Mouse (Mus musculus) liver, embryonic 13.5 days (tissue): ENCODE results near the gene Myh7. TPM values are rescaled to one million over a fixed set of nuclear protein-coding genes. Genes with fewer than 3 reads are reported as not detected.
A peak's percentile ranks its signal among the peaks of the same experiment; 100 is the strongest.

Source experiments
- ATAC-seq: fragments of 200-750 bp; cut with Nextera tagmentation; 2 replicates; pipeline ENCODE4 v1.8.0; 2017; ENCODE audit warnings: low read depth, mild to moderate bottlenecking, moderate number of reproducible peaks, moderate library complexity
- DNase-seq: peaks from one replicate; pipeline ENCODE4 v3.0.0; 2022
- H3K27ac ChIP-seq: fragments of 300-500 bp; sonication (generic); 2 replicates; pipeline ENCODE4 v1.5.1; 2015; ENCODE audit warnings: moderate library complexity, mild to moderate bottlenecking, inconsistent platforms
- H3K27me3 ChIP-seq: fragments of 300-500 bp; sonication (generic); 2 replicates; pipeline ENCODE4 v1.6.1; 2015; ENCODE audit warnings: mild to moderate bottlenecking, inconsistent platforms
- H3K36me3 ChIP-seq: fragments of 300-500 bp; sonication (generic); 2 replicates; pipeline ENCODE4 v1.6.1; 2015; ENCODE audit warnings: mild to moderate bottlenecking, inconsistent platforms
- H3K4me1 ChIP-seq: fragments of 300-500 bp; sonication (generic); replicated peaks from 2 replicates; pipeline ENCODE4 v1.6.1; 2015; ENCODE audit warnings: inconsistent platforms
- H3K4me2 ChIP-seq: fragments of 300-500 bp; sonication (generic); 2 replicates; pipeline ENCODE4 v1.6.1; 2015; ENCODE audit warnings: inconsistent platforms, mild to moderate bottlenecking, moderate library complexity
- H3K4me3 ChIP-seq: fragments of 300-500 bp; sonication (generic); replicated peaks from 2 replicates; pipeline ENCODE4 v1.5.1; 2015; ENCODE audit warnings: mild to moderate bottlenecking, inconsistent platforms
- H3K9ac ChIP-seq: fragments of 300-500 bp; sonication (generic); 2 replicates; pipeline ENCODE4 v1.6.1; 2015; ENCODE audit warnings: mild to moderate bottlenecking, inconsistent platforms
- H3K9me3 ChIP-seq: fragments of 300-500 bp; sonication (generic); replicated peaks from 2 replicates; pipeline ENCODE4 v1.6.1; 2016; ENCODE audit warnings: inconsistent platforms
- WGBS: fragments of 180-500 bp; shearing (Covaris S2); methylation state at CpG from one replicate; pipeline ENCODE4 v1.1.7; 2015; ENCODE audit not compliant: insufficient replicate concordance; 5-methylcytosine and 5-hydroxymethylcytosine counted together
- polyA plus RNA-seq: library from polyadenylated mRNA; unstranded; fragments of >200 nt; fragmentation: Nextera tagmentation; extraction: Ambion mirVana; gene quantifications from 2 replicates; pipeline ENCODE4 v1.2.1, GENCODE M21; 2015

The Myh7 gene
- polyA plus RNA-seq, 1 experiment from 2014 or later: 0.98 TPM

DNA sequence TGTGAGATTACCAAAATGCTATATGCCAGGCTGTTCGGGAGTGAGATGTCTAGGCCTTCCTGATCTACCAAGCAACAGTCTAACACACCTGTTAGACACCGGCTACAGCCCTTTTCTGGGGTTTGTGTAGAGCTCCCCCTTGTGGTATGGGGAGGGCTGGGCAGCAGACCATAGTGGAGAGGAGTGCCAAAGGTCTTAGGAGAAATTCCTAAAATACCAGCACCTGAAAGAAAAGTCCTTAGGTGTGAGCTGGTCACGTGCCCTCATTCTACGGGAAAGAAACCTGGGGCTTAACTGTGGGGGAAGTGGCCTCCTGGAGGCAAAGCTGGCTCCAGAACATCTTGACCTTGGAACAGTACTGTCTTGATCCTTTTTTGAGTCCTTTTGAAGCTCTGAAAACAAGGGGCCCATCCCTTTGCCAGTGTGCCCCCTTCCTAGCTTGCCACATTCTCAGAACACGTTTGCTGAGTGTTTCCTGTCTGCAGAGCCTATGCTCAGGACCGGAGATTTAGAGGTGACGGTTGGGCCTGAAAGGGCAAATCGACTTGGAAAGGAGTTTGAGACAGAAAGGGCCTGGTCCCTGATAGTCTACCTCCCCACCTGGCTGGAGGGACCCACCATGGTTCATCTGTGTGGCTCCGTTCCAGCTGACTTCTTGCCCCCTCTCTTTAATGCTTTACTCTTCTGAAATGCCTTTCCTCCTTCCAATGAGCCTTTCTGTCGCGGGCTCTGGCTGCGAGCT, 54.8 kb downstream of the Myh7 start:
- Histone ChIP-seq H3K9me3 (no peaks in the 10 kb centered on the region), H3K9ac (no peak overlapping the region), H3K27me3 (0 out of 2 replicates have a peak, but pooled peaks cover 16% of the 10 kb centered on the region), H3K4me2 (no peak overlapping the region), H3K27ac (no peak overlapping the region), H3K4me3 (no peak overlapping the region), H3K36me3 (no peaks in the 10 kb centered on the region), H3K4me1 (no peaks in the 10 kb centered on the region)
- WGBS: 40% methylated on average over 12 of the region's 12 CpGs
- no peak for ATAC-seq
- DNase-seq: peak; percentile 32

DNA sequence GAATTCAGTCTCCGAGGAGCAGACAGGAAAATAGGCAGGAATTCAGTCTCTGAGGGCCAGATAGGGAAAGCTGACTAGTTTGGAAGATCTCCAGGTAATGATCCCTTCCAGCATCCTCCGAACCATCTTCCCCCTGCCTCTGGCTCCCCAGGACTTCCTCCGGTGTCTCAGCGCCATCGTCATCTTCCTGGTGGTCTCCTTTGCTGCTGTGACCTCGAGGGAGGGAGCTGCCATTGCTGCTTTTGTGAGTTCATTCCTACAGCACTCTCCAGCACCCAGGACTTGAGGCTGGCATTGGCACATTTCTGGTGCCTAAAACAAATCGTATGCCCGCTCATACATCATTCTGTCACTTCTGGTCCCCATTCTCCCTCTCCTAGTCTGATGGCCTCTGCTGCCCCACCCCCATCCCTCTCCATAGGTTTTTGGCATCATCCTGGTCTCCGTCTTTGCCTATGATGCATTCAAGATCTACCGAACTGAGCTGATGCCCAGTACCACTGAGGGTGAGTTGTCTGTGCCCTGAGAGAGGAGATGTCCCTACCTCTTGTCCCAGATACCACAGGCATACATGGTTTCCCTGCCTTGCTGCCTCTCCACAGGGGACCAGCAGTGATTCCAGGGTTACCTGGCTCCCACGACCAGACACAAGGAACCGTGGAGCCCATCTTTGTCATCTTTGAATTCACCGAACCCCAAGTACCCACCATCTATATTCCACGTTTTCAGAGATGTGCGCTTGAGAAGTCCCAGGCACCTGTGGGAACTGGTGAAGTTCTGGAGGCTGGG, 55.8 kb downstream of the Myh7 start:
- no peak overlapping the region for H3K27ac ChIP-seq
- 59% methylated on average over 15 of the region's 15 CpGs for WGBS
- ATAC-seq: no peak

DNA sequence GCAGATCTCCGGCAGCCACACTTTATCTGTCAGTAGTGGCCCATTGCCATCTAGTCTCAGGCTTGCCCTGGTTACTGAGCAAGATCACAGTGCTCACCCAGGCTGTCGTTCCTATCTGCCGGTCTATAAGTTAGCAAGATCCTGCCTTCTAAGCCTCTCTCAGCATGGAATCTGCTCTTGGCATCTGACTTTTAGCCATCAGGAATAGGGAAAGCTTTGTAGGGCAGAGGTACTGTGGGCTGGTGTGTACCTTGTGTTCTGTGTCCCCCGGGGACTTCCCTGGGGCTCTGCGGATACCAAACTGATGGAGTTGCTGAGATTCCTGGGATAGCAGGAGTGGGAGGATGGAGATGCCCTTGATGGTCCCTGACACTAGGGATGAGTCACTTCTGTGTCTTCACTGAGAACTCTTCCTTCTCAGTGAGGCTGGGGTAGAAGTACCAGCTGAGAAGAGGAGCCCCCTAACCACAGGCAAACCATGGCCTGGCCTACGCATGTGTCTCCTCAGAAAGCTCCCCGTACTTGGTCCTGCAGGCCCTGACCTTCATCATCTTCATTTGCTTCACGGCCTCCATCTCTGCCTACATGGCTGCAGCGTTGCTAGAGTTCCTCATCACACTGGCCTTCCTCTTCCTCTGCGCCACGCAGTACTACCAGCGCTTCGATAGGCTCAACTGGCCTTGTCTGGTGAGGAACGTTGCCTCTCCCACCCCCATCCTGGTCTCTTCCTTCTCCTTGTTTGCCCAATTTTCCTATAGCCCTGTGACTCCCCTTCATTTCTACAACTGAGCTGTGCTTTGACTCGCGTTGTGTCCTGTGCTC, 56.9 kb downstream of the Myh7 start:
- Histone ChIP-seq H3K4me3 (no peak overlapping the region), H3K9ac (no peak overlapping the region), H3K4me2 (no peak overlapping the region), H3K4me1 (no peaks in the 10 kb centered on the region), H3K36me3 (no peaks in the 10 kb centered on the region), H3K27me3 (peaks cover 19% of the 10 kb centered on the region; the same call in 1 of the 2 replicates), H3K27ac (no peak overlapping the region), H3K9me3 (no peaks in the 10 kb centered on the region)
- DNase-seq (no peak), ATAC-seq (no peak)
- WGBS: 72% methylated on average over 16 of the region's 16 CpGs

More for the DNA sequence above, 55.8 kb downstream of the Myh7 start:
- Histone ChIP-seq H3K36me3 (no peaks in the 10 kb centered on the region), H3K9ac (no peak overlapping the region), H3K4me2 (no peak overlapping the region), H3K4me1 (no peaks in the 10 kb centered on the region), H3K27me3 (0 out of 2 replicates have a peak, but pooled peaks cover 16% of the 10 kb centered on the region), H3K9me3 (no peaks in the 10 kb centered on the region), H3K4me3 (no peak overlapping the region)
- no peak for DNase-seq

DNA sequence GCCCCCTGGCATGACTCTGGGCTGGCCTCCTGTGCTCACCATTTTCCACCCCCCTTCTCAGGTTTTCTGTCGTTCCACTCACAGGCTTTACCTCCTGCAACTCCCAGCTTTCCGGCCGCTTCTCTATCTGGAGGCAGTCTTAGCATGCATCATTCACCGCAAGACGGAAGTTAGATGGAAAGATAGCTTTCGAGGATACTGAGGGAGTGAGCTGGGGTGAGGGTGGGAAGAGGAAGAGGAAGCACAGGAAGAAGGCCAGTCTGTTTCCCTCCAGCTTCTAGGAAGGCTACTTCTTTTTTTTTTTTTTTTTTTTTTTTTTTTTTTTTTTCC, 57.6 kb downstream of the Myh7 start:
- no peak for DNase-seq
- no peak overlapping the region for H3K9ac ChIP-seq
- H3K9me3 ChIP-seq: no peaks in the 10 kb centered on the region
- peaks cover 21% of the 10 kb centered on the region; the same call in 1 of the 2 replicates for H3K27me3 ChIP-seq
- no peaks in the 10 kb centered on the region for H3K4me1 ChIP-seq
- H3K36me3 ChIP-seq: no peaks in the 10 kb centered on the region
- ATAC-seq: no peak
- H3K4me2 ChIP-seq: no peak overlapping the region
- H3K4me3 ChIP-seq: no peak overlapping the region
- H3K27ac ChIP-seq: no peak overlapping the region
- 21% methylated on average over 6 of the region's 6 CpGs for WGBS

DNA sequence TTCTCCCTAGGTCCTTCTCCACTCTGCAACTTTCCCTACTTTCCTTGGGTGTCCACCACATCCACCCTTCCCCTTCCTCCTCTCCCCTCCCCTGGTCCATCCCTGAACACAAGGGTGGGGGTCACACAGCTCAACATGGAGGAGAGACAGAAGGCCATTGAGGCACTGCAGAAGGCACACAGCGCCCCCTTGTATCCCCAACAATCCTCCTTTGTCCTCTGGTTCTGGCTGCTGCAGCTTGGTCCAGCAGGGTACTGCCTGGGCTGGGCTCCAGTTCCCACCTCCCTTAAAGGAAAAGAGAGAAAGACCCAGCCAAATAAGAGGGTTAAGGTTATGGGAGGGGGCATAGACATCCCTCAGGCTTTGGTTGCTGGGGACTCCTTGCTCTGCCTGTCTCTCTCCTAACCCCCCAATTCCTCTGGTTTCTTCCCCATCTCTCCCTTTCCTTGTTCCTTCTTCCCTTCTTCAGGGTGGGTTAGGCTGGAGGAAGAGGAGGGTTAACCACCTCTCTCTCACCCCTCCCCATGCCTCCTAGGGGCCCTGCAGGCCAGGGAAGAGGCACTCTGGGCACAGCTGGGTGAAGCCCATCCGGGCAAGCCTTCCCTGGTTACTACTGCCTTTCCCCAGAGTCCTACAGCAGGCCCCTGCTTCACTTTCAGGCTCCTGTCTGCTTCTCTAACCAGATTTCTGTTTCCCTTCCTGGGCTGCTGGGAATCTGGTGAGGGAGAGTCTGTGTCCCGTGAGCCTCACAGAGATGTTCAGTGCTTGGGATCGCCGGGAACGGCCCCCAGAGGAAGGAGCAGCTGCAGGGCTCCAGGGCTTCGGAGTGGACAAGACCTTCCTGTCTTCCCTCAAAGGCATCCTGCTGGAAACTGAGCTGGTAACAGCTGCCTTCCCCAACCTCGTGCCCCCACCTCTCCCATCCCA, 58.3 kb downstream of the Myh7 start, which contains the start of gene Cmtm5:
Gene Cmtm5 (plus strand): TSS at position 358 of the 927 bp plus-strand sequence.
- no peak within 1 kb of the TSS for H3K4me3 ChIP-seq
- WGBS: 34% methylated on average over 8 of the region's 8 CpGs
- no peaks in the 10 kb centered on the region for H3K36me3 ChIP-seq
- ATAC-seq: no peak
- no peak within 1 kb of the TSS for H3K4me2 ChIP-seq
- H3K4me1 ChIP-seq: no peaks in the 10 kb centered on the region
- no peak for DNase-seq
- H3K27ac ChIP-seq: no peak within 1 kb of the TSS
- H3K9me3 ChIP-seq: no peaks in the 10 kb centered on the region
- peaks cover 26% of the 10 kb centered on the region; the same call in 1 of the 2 replicates for H3K27me3 ChIP-seq
- H3K9ac ChIP-seq: no peak within 1 kb of the TSS

DNA sequence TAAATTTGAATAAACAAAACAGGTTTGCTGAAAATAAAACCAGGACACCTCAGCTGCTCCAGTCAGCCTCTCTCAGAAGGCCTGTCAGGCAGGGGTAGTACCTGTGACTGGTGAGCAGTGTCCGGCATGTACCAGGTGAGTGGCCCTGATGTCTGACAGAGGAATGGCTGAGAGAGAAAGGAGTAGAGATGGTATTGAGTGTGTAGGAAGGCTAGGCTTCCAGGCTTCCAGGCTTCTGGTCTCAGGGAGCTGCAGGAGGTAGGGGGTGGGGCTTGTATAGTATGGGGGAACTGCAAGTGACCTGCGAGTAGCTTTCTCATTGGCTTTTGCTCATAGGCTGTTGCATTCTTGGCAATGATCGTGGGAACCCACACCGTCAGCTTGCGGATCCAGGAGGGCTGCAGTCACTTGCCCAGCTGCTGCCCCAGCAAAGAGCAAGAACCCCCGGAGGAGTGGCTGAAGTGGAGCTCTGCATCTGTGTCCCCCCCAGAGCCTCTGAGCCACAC, 61.7 kb downstream of the Myh7 start, which contains the start of gene Il25:
Gene Il25 (plus strand): TSS at position 51 of the 506 bp plus-strand sequence.
- Histone ChIP-seq H3K27ac (no peak within 1 kb of the TSS), H3K4me3 (no peak within 1 kb of the TSS), H3K4me1 (no peaks in the 10 kb centered on the region), H3K9ac (no peak within 1 kb of the TSS), H3K27me3 (peaks cover 43% of the 10 kb centered on the region), H3K4me2 (no peak within 1 kb of the TSS), H3K9me3 (no peaks in the 10 kb centered on the region), H3K36me3 (no peaks in the 10 kb centered on the region)
- ATAC-seq (no peak), DNase-seq (no peak)
- WGBS: 50% methylated on average over 6 of the region's 6 CpGs

DNA sequence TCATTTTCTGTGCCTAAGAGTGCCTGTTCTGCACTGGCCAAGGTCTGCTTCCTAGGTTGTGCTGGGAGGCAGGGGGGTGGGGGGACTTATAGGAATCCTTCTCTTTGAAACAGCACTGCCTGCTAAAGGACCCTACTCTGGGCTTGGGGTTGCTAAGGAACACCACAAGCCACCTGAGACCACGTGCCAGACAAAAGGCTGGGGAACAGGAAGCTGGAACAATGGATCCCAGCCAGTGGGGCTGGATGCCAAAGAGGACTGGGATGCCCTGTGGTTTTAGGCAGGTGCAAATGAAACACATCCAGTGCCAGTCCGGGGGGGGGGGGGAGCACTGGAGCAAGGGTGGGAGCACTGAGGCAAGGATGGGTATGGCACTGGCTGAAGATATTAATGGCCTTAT, 64.0 kb downstream of the Myh7 start:
- Histone ChIP-seq H3K4me1 (peaks cover 9% of the 10 kb centered on the region), H3K9me3 (no peaks in the 10 kb centered on the region), H3K27ac (no peak overlapping the region), H3K9ac (no peak overlapping the region), H3K27me3 (peaks cover 61% of the 10 kb centered on the region), H3K4me2 (no peak overlapping the region), H3K36me3 (no peaks in the 10 kb centered on the region), H3K4me3 (no peak overlapping the region)
- 24% methylated on average over 2 of the region's 2 CpGs for WGBS
- DNase-seq: no peak
- ATAC-seq: no peak

DNA sequence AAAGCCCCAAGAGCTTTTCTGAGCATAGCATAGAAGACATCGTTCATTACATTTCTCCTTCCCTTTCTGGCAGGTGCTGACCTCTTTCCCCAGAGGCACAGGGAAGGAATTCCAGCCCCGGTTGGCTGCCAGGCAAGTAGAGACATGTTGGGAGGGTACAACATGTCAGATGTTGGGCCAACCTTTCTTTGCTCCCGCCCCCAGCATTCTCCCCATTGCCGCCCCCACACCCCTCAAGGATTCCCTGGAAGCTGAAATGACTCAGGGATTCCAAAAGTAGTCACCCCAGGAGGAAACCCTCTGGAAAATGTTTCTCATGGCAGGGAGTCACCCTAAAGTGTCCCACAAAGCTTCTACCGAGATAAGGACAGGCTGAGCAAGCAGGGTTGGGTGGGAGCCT, 64.6 kb downstream of the Myh7 start:
- 54% methylated on average over 5 of the region's 5 CpGs for WGBS
- H3K4me2 ChIP-seq: no peak overlapping the region
- ATAC-seq (no peak), DNase-seq (no peak)
- no peaks in the 10 kb centered on the region for H3K9me3 ChIP-seq
- no peaks in the 10 kb centered on the region for H3K36me3 ChIP-seq
- H3K27me3 ChIP-seq: peaks cover 67% of the 10 kb centered on the region
- no peak overlapping the region for H3K27ac ChIP-seq
- H3K4me3 ChIP-seq: no peak overlapping the region
- no peak overlapping the region for H3K9ac ChIP-seq
- peaks cover 16% of the 10 kb centered on the region for H3K4me1 ChIP-seq

DNA sequence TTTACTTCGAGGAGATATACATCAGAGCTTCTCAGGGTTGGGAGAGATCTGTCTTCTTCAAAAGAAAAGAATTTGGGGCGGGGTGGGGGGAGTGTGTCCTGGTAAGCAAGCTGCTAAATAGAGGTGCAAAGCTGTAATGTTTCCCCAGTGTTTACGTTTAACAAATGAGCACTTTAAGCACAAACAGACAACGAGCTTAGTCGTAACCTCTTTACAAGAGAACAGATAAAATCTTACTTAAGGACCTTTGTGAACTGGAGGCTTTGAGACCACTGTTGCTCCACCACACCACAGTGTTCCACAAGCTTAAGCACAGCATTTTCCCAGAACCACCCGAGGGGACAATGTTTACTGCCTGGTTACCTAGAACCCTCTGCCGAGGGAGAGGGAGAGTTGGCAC, 67.1 kb downstream of the Myh7 start:
- WGBS: 21% methylated on average over 7 of the region's 7 CpGs
- DNase-seq (no peak), ATAC-seq (no peak)
- H3K4me2 ChIP-seq: no peak overlapping the region
- H3K4me3 ChIP-seq: no peak overlapping the region
- peaks cover 86% of the 10 kb centered on the region for H3K27me3 ChIP-seq
- no peak overlapping the region for H3K9ac ChIP-seq
- H3K36me3 ChIP-seq: no peaks in the 10 kb centered on the region
- no peaks in the 10 kb centered on the region for H3K9me3 ChIP-seq
- peaks cover 24% of the 10 kb centered on the region for H3K4me1 ChIP-seq
- no peak overlapping the region for H3K27ac ChIP-seq

DNA sequence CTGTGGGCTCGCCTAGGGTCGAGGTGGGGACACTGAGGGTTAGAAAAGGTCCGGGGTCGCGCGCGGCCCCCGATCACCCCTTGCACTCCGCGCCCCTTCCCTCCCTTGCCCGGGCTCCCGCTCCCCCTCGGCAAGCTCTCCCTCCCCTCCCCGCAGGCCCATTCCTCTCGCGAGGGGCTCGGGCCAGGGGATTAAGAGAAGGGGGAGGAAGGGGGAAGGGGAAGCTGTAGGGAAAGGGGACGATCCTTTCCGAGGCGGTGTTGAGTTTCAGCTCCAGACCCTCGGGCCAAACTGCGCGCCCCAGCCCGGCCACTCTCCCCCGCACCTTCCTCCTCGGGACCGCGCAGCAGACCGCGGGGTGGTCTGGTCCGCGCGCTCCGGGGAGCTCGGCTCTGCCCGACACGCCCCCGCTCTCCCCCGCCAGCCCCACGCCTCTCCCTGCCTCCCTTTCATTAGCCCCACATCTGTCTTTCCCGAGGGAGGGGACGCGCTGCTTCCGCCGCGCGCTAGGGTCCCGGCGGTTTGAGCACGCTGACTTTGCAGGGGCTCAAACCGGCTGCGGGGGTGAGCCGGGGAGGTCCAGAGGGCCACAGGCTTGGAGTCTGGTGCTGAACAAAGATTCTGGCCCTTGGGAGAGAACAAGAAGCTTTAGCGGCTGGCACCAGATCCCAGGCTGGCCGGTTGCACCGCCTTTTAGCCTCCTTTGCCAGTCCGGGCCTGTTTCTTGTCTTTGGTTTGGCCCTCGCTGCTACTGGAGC, 67.8 kb downstream of the Myh7 start:
- Histone ChIP-seq H3K27ac (no peak overlapping the region), H3K4me2 (peak overlapping the region; percentile 61), H3K9me3 (no peaks in the 10 kb centered on the region), H3K4me3 (peak overlapping the region; percentile 47), H3K9ac (peak overlapping the region; percentile 50; the same call in 1 of the 2 replicates), H3K36me3 (no peaks in the 10 kb centered on the region), H3K4me1 (peaks cover 24% of the 10 kb centered on the region), H3K27me3 (peaks cover 87% of the 10 kb centered on the region)
- DNase-seq: no peak
- WGBS: 2% methylated on average over 57 of the region's 58 CpGs
- ATAC-seq: no peak
